Mouse (Mus musculus): ENCODE measurements around the gene Gin1. TPM values are rescaled to one million over a fixed set of nuclear protein-coding genes. Genes with fewer than 3 reads are reported as not detected.

Gin1 gene
- polyA plus RNA-seq, 1 experiment from 2014 or later: 14.0 TPM

GRCm38 (mm10) chr1:97787674-97788073, 17.7 kb downstream of the Gin1 start:
- Histone ChIP-seq H3K9me3 (no peaks in the 10 kb centered on the region), H3K27me3 (replicated peaks) (no peaks in the 10 kb centered on the region), H3K4me1 (peaks cover 11% of the 10 kb centered on the region), H3K4me2 (peak overlapping the region; percentile 20), H3K4me3 (no peak overlapping the region), H3K36me3 (peaks cover 7% of the 10 kb centered on the region), H3K9ac (no peak overlapping the region), H3K27ac (replicated peaks) (peak overlapping the region; percentile 79)
- 26% methylated on average over 3 of the region's 3 CpGs for WGBS
- no peak; the same call in 1 of the 2 replicates for ATAC-seq (ENCODE audit: extremely low read depth, insufficient number of reproducible peaks, low FRiP score, low TSS enrichment)

- peaks cover 12% of the 10 kb centered on the region for H3K36me3 ChIP-seq
- H3K4me1 ChIP-seq: peaks cover 11% of the 10 kb centered on the region
- no peak overlapping the region for H3K4me3 ChIP-seq
- no peak for ATAC-seq (ENCODE audit: extremely low read depth, insufficient number of reproducible peaks, low FRiP score, low TSS enrichment)
- no peak overlapping the region for H3K9ac ChIP-seq
- peak overlapping the region; percentile 56 for H3K27ac ChIP-seq (replicated peaks)
- peak overlapping the region; percentile 38; the same call in 1 of the 2 replicates for H3K4me2 ChIP-seq
- no peaks in the 10 kb centered on the region for H3K27me3 ChIP-seq (replicated peaks)
- no peaks in the 10 kb centered on the region for H3K9me3 ChIP-seq
- 41% methylated on average over 2 of the region's 2 CpGs for WGBS
Observed at GRCm38 (mm10) chr1:97788490-97788889, 18.5 kb downstream of the Gin1 start.

GRCm38 (mm10) chr1:97794110-97794509, 24.1 kb downstream of the Gin1 start:
- Histone ChIP-seq H3K27me3 (replicated peaks) (no peaks in the 10 kb centered on the region), H3K9ac (no peak overlapping the region), H3K4me2 (no peak overlapping the region), H3K4me1 (peaks cover 4% of the 10 kb centered on the region), H3K9me3 (no peaks in the 10 kb centered on the region), H3K27ac (replicated peaks) (no peak overlapping the region), H3K4me3 (no peak overlapping the region), H3K36me3 (peaks cover 4% of the 10 kb centered on the region; the same call in 1 of the 2 replicates)
- 75% methylated on average over 3 of the region's 3 CpGs for WGBS
- ATAC-seq (ENCODE audit: extremely low read depth, insufficient number of reproducible peaks, low FRiP score, low TSS enrichment): no peak

GRCm38 (mm10) chr1:97795936-97796335, 26.0 kb downstream of the Gin1 start:
- 44% methylated on average over 9 of the region's 9 CpGs for WGBS
- H3K4me2 ChIP-seq: no peak overlapping the region
- no peak overlapping the region for H3K9ac ChIP-seq
- H3K27ac ChIP-seq (replicated peaks): no peak overlapping the region
- H3K9me3 ChIP-seq: 0 out of 2 replicates have a peak, but pooled peaks cover 8% of the 10 kb centered on the region
- H3K4me1 ChIP-seq: 0 out of 2 replicates have a peak, but pooled peaks cover 2% of the 10 kb centered on the region
- no peak overlapping the region for H3K4me3 ChIP-seq
- no peaks in the 10 kb centered on the region for H3K27me3 ChIP-seq (replicated peaks)
- no peak for ATAC-seq (ENCODE audit: extremely low read depth, insufficient number of reproducible peaks, low FRiP score, low TSS enrichment)
- peaks cover 4% of the 10 kb centered on the region; the same call in 1 of the 2 replicates for H3K36me3 ChIP-seq

GRCm38 (mm10) chr1:97802207-97802902, 32.4 kb downstream of the Gin1 start:
- H3K27ac ChIP-seq (replicated peaks): no peak overlapping the region
- no peaks in the 10 kb centered on the region for H3K36me3 ChIP-seq
- no peaks in the 10 kb centered on the region for H3K4me1 ChIP-seq
- no peaks in the 10 kb centered on the region for H3K27me3 ChIP-seq (replicated peaks)
- 33% methylated on average over 4 of the region's 4 CpGs for WGBS
- no peak for ATAC-seq (ENCODE audit: extremely low read depth, insufficient number of reproducible peaks, low FRiP score, low TSS enrichment)
- H3K4me2 ChIP-seq: peak overlapping the region; percentile 42
- 0 out of 2 replicates have a peak, but pooled peaks cover 8% of the 10 kb centered on the region for H3K9me3 ChIP-seq
- H3K4me3 ChIP-seq: no peak overlapping the region
- 0 out of 2 replicates have a peak overlapping the region, but pooled peaks have one; percentile 6 for H3K9ac ChIP-seq

- Histone ChIP-seq H3K27ac (replicated peaks) (no peak overlapping the region), H3K9me3 (0 out of 2 replicates have a peak, but pooled peaks cover 8% of the 10 kb centered on the region), H3K4me2 (no peak overlapping the region), H3K4me1 (no peaks in the 10 kb centered on the region), H3K36me3 (no peaks in the 10 kb centered on the region), H3K27me3 (replicated peaks) (no peaks in the 10 kb centered on the region), H3K4me3 (no peak overlapping the region), H3K9ac (no peak overlapping the region)
- no peak for ATAC-seq (ENCODE audit: extremely low read depth, insufficient number of reproducible peaks, low FRiP score, low TSS enrichment)
Observed at GRCm38 (mm10) chr1:97804520-97804919, 34.5 kb downstream of the Gin1 start.

GRCm38 (mm10) chr1:97809255-97809912, 39.4 kb downstream of the Gin1 start:
- no peaks in the 10 kb centered on the region for H3K9me3 ChIP-seq
- 46% methylated on average over 2 of the region's 2 CpGs for WGBS
- H3K9ac ChIP-seq: no peak overlapping the region
- H3K27ac ChIP-seq (replicated peaks): no peak overlapping the region
- H3K27me3 ChIP-seq (replicated peaks): no peaks in the 10 kb centered on the region
- H3K4me3 ChIP-seq: no peak overlapping the region
- H3K4me2 ChIP-seq: no peak overlapping the region
- H3K36me3 ChIP-seq: no peaks in the 10 kb centered on the region
- no peak for ATAC-seq (ENCODE audit: extremely low read depth, insufficient number of reproducible peaks, low FRiP score, low TSS enrichment)
- no peaks in the 10 kb centered on the region for H3K4me1 ChIP-seq

- 0 out of 2 replicates have a peak, but pooled peaks cover 6% of the 10 kb centered on the region for H3K9me3 ChIP-seq
- H3K4me1 ChIP-seq: 0 out of 2 replicates have a peak, but pooled peaks cover 3% of the 10 kb centered on the region
- no peaks in the 10 kb centered on the region for H3K27me3 ChIP-seq (replicated peaks)
- H3K4me3 ChIP-seq: no peak overlapping the region
- 89% methylated on average over 3 of the region's 3 CpGs for WGBS
- peaks cover 73% of the 10 kb centered on the region for H3K36me3 ChIP-seq
- peak overlapping the region; percentile 22 for H3K4me2 ChIP-seq
- ATAC-seq (ENCODE audit: extremely low read depth, insufficient number of reproducible peaks, low FRiP score, low TSS enrichment): no peak
- peak overlapping the region; percentile 29 for H3K27ac ChIP-seq (replicated peaks)
- H3K9ac ChIP-seq: no peak overlapping the region
Observed at GRCm38 (mm10) chr1:97821282-97821681, 51.3 kb downstream of the Gin1 start.

GRCm38 (mm10) chr1:97822203-97822602, 52.2 kb downstream of the Gin1 start:
- no peak overlapping the region for H3K4me3 ChIP-seq
- H3K4me1 ChIP-seq: 0 out of 2 replicates have a peak, but pooled peaks cover 3% of the 10 kb centered on the region
- peaks cover 76% of the 10 kb centered on the region for H3K36me3 ChIP-seq
- H3K27me3 ChIP-seq (replicated peaks): no peaks in the 10 kb centered on the region
- no peak overlapping the region for H3K9ac ChIP-seq
- H3K27ac ChIP-seq (replicated peaks): no peak overlapping the region
- H3K9me3 ChIP-seq: 0 out of 2 replicates have a peak, but pooled peaks cover 6% of the 10 kb centered on the region
- ATAC-seq (ENCODE audit: extremely low read depth, insufficient number of reproducible peaks, low FRiP score, low TSS enrichment): no peak
- WGBS: 59% methylated on average over 5 of the region's 5 CpGs
- peak overlapping the region; percentile 22; the same call in 1 of the 2 replicates for H3K4me2 ChIP-seq

- ATAC-seq (ENCODE audit: extremely low read depth, insufficient number of reproducible peaks, low FRiP score, low TSS enrichment): no peak
- Histone ChIP-seq H3K4me1 (0 out of 2 replicates have a peak, but pooled peaks cover 3% of the 10 kb centered on the region), H3K27ac (replicated peaks) (no peak overlapping the region), H3K9me3 (no peaks in the 10 kb centered on the region), H3K9ac (no peak overlapping the region), H3K4me2 (no peak overlapping the region), H3K4me3 (no peak overlapping the region), H3K27me3 (replicated peaks) (no peaks in the 10 kb centered on the region), H3K36me3 (peaks cover 75% of the 10 kb centered on the region)
- 79% methylated on average over 7 of the region's 7 CpGs for WGBS
Observed at GRCm38 (mm10) chr1:97822904-97823303, 52.9 kb downstream of the Gin1 start.

- H3K9ac ChIP-seq: no peak overlapping the region
- no peaks in the 10 kb centered on the region for H3K9me3 ChIP-seq
- no peak for ATAC-seq (ENCODE audit: extremely low read depth, insufficient number of reproducible peaks, low FRiP score, low TSS enrichment)
- 82% methylated on average over 2 of the region's 2 CpGs for WGBS
- no peak overlapping the region for H3K4me2 ChIP-seq
- H3K27me3 ChIP-seq (replicated peaks): no peaks in the 10 kb centered on the region
- H3K4me3 ChIP-seq: no peak overlapping the region
- H3K36me3 ChIP-seq: peaks cover 78% of the 10 kb centered on the region
- no peaks in the 10 kb centered on the region for H3K4me1 ChIP-seq
- no peak overlapping the region for H3K27ac ChIP-seq (replicated peaks)
Observed at GRCm38 (mm10) chr1:97827566-97827965, 57.6 kb downstream of the Gin1 start.
